Mouse (Mus musculus): ENCODE measurements around the gene Fbxo10.
"Not testable (repeated sequence)": the region's sequence is repeated elsewhere in the genome, so short reads cannot be mapped to it uniquely, and the experiment has no call there.

Gene Fbxo10

GRCm38 (mm10) chr4:45047286-45047887 lies 37.0 kb downstream of the Fbxo10 start:
- DNase-seq (ENCODE audit: low read depth, low spot score): no peak

- no peak for DNase-seq (ENCODE audit: low read depth, low spot score)
Measured at GRCm38 (mm10) chr4:45046679-45047078, 37.7 kb downstream of the Fbxo10 start.

GRCm38 (mm10) chr4:45040795-45041194 lies 43.6 kb downstream of the Fbxo10 start:
- DNase-seq (ENCODE audit: low read depth, low spot score): no peak

GRCm38 (mm10) chr4:45039546-45039945 lies 44.9 kb downstream of the Fbxo10 start:
- not testable (repeated sequence) for DNase-seq (ENCODE audit: low read depth, low spot score)

GRCm38 (mm10) chr4:45038879-45039278 lies 45.5 kb downstream of the Fbxo10 start:
- DNase-seq (ENCODE audit: low read depth, low spot score): not testable (repeated sequence)

- no peak for DNase-seq (ENCODE audit: low read depth, low spot score)
Measured at GRCm38 (mm10) chr4:45037455-45038410, 46.7 kb downstream of the Fbxo10 start.

- no peak for DNase-seq (ENCODE audit: low read depth, low spot score)
Measured at GRCm38 (mm10) chr4:45036571-45036970, 47.8 kb downstream of the Fbxo10 start.

GRCm38 (mm10) chr4:45036048-45036447 lies 48.4 kb downstream of the Fbxo10 start:
- DNase-seq (ENCODE audit: low read depth, low spot score): no peak

- DNase-seq (ENCODE audit: low read depth, low spot score): no peak
Measured at GRCm38 (mm10) chr4:45034693-45035628, 49.4 kb downstream of the Fbxo10 start.

GRCm38 (mm10) chr4:45032586-45032985 lies 51.8 kb downstream of the Fbxo10 start:
- DNase-seq (ENCODE audit: low read depth, low spot score): no peak

- no peak for DNase-seq (ENCODE audit: low read depth, low spot score)
Measured at GRCm38 (mm10) chr4:45026459-45026858, 57.9 kb downstream of the Fbxo10 start.

GRCm38 (mm10) chr4:45019009-45019408 lies 65.4 kb downstream of the Fbxo10 start:
- DNase-seq (ENCODE audit: low read depth, low spot score): no peak

GRCm38 (mm10) chr4:45018452-45018980 lies 65.9 kb downstream of the Fbxo10 start, which contains the start of gene Polr1e:
Gene Polr1e (plus strand): TSS chr4:45018583.
- peak; percentile 58 for DNase-seq (ENCODE audit: low read depth, low spot score)

GRCm38 (mm10) chr4:45015615-45016014 lies 68.8 kb downstream of the Fbxo10 start:
- peak; percentile 43 for DNase-seq (ENCODE audit: low read depth, low spot score)

- DNase-seq (ENCODE audit: low read depth, low spot score): no peak
Measured at GRCm38 (mm10) chr4:45013537-45013936, 70.9 kb downstream of the Fbxo10 start.

GRCm38 (mm10) chr4:45013031-45013431 lies 71.4 kb downstream of the Fbxo10 start:
- no peak for DNase-seq (ENCODE audit: low read depth, low spot score)

GRCm38 (mm10) chr4:45012105-45012975 lies 72.1 kb downstream of the Fbxo10 start, which contains the start of gene Zbtb5:
Gene Zbtb5 (minus strand): TSS chr4:45012412.
- DNase-seq (ENCODE audit: low read depth, low spot score): peak; percentile 100

- DNase-seq (ENCODE audit: low read depth, low spot score): peak; percentile 12
Measured at GRCm38 (mm10) chr4:45011581-45012104, 72.8 kb downstream of the Fbxo10 start.

GRCm38 (mm10) chr4:45010806-45011415 lies 73.5 kb downstream of the Fbxo10 start:
- no peak for DNase-seq (ENCODE audit: low read depth, low spot score)

- no peak for DNase-seq (ENCODE audit: low read depth, low spot score)
Measured at GRCm38 (mm10) chr4:45005452-45005851, 79.0 kb downstream of the Fbxo10 start.
